In genomic region chr9:37554279-37554678, GRCm38 (mm10) we compare ENCODE assay signal across 16 mouse cellular contexts. TPM values are rescaled to one million over a fixed set of nuclear protein-coding genes. Genes with fewer than 3 reads are reported as not detected.
DNase-seq lines count a peak whose midpoint lies in the region; ATAC-seq lines count a peak whose summit lies in the region.
"Had no signal": no experiment of that assay in that cellular context is flagged by ENCODE, and none has a peak within 500 bp of the region (broad histone marks: within the 10 kb centered on the region; RNA-seq: fewer than 3 reads in every experiment).

No protein-coding gene starts in this region.

- H3K4me1 ChIP-seq in liver, embryonic 12.5 days: peaks cover 46% of the 10 kb centered on the region

- H3K27me3 ChIP-seq in liver, embryonic 12.5 days (replicated peaks): peaks cover 37% of the 10 kb centered on the region

- WGBS in liver, embryonic 12.5 days (ENCODE audit: insufficient replicate concordance): 20% methylated on average over 1 of the region's 1 CpGs

- H3K4me2 ChIP-seq in liver, embryonic 12.5 days: no peak overlapping the region
- H3K4me2 ChIP-seq: heart, embryonic 15.5 days; hindbrain, embryonic 14.5 days; limb, embryonic 15.5 days had no signal

- peak overlapping the region; percentile 47; the same call in 1 of the 2 replicates for H3K27ac ChIP-seq in liver, embryonic 12.5 days
- H3K27ac ChIP-seq: heart, embryonic 15.5 days; hindbrain, embryonic 14.5 days; limb, embryonic 15.5 days had no signal

- no peaks in the 10 kb centered on the region for H3K36me3 ChIP-seq in liver, embryonic 12.5 days
- H3K36me3 ChIP-seq: heart, embryonic 15.5 days; limb, embryonic 15.5 days had no signal

- H3K4me3 ChIP-seq in liver, embryonic 12.5 days: no peak overlapping the region
- H3K4me3 ChIP-seq: erythroblast, embryonic 14.5 days; heart, embryonic 15.5 days; limb, embryonic 15.5 days had no signal

- DNase-seq in CD4-positive, CD25-positive, alpha-beta regulatory T cell, adult 2 months (ENCODE audit: low read depth, low spot score): peak; percentile 15
- peak; percentile 13 for DNase-seq in T-cell, adult 2 months (ENCODE audit: low spot score)
- DNase-seq in right cerebral cortex, postnatal 14 days: no peak
- no peak for DNase-seq in adrenal gland, adult (ENCODE audit: inconsistent age in 2 of 2, low spot score in 1 of 2)
- DNase-seq in adrenal gland, postnatal 4 days (ENCODE audit: low spot score in 2 of 2): no peak
- DNase-seq: cerebellum, adult 18-20 months; gastrocnemius, postnatal 36 days; kidney, adult 8-10 months; lung, postnatal 4 days; right cerebral cortex, postnatal 4 days had no signal

- ATAC-seq in liver, embryonic 12.5 days: peak; percentile 78
- ATAC-seq in monocyte, adult 5-6 weeks (replicated peaks; ENCODE audit: insufficient number of reproducible peaks, low FRiP score, low TSS enrichment, poor library complexity, severe bottlenecking): peak; percentile 54; the same call in 1 of the 2 replicates

- no peaks in the 10 kb centered on the region for H3K9me3 ChIP-seq in liver, embryonic 12.5 days (replicated peaks)
- H3K9me3 ChIP-seq: heart, embryonic 15.5 days; limb, embryonic 15.5 days had no signal

- no peak overlapping the region for H3K9ac ChIP-seq in liver, embryonic 12.5 days
- H3K9ac ChIP-seq: heart, embryonic 15.5 days; hindbrain, embryonic 14.5 days; limb, embryonic 15.5 days had no signal

RNA-seq across cellular contexts. Expression of gene Siae, which starts 1.2 kb away (rescaled TPM):
- 5.6 and 5.7 TPM in 2 replicates for polyA plus RNA-seq in liver, embryonic 12.5 days (2016; fragmentation: Nextera tagmentation; extraction: Ambion mirVana)
- 4.1 to 10.4 TPM (median 4.7 TPM) in 3 replicates for total RNA-seq in monocyte, adult 5-6 weeks (2017)
- total RNA-seq in adrenal gland, postnatal 4 days (2021): 10 to 100 TPM; 17.4 to 18.4 TPM
- polyA plus RNA-seq: erythroblast, embryonic 14.5 days had no signal

RNA-seq across cellular contexts. Expression of gene Nrgn, which starts 1.6 kb away (rescaled TPM):
- polyA plus RNA-seq in liver, embryonic 12.5 days (2016; fragmentation: Nextera tagmentation; extraction: Ambion mirVana): 20.6 and 23.4 TPM in 2 replicates
- 6.3 to 35.0 TPM (median 6.9 TPM) in 3 replicates for total RNA-seq in monocyte, adult 5-6 weeks (2017)
- 1 to 10 TPM; 4.1 to 6.7 TPM for total RNA-seq in adrenal gland, postnatal 4 days (2021)

RNA-seq across cellular contexts. Expression of gene Vsig2, which starts 15.2 kb away (rescaled TPM):
- 0.29 and 0.76 TPM in 2 replicates for polyA plus RNA-seq in liver, embryonic 12.5 days (2016; fragmentation: Nextera tagmentation; extraction: Ambion mirVana)
- total RNA-seq in monocyte, adult 5-6 weeks (2017): not detected in 3 replicates
- total RNA-seq in adrenal gland, postnatal 4 days (2021): 1 to 10 TPM; 5.8 to 7.3 TPM
- polyA plus RNA-seq: erythroblast, embryonic 14.5 days had no signal

RNA-seq across cellular contexts. Expression of gene Esam, which starts 26.4 kb away (rescaled TPM):
- 22.0 and 22.8 TPM in 2 replicates for polyA plus RNA-seq in liver, embryonic 12.5 days (2016; fragmentation: Nextera tagmentation; extraction: Ambion mirVana)
- total RNA-seq in monocyte, adult 5-6 weeks (2017): 3.2 TPM in 1 of 3 replicates, not detected in the others
- total RNA-seq in adrenal gland, postnatal 4 days (2021): 10 to 100 TPM; 51.7 to 55.5 TPM
- polyA plus RNA-seq: erythroblast, embryonic 14.5 days had no signal

RNA-seq across cellular contexts. Expression of gene Spa17, which starts 59.2 kb away (rescaled TPM):
- 2.8 and 4.0 TPM in 2 replicates for polyA plus RNA-seq in liver, embryonic 12.5 days (2016; fragmentation: Nextera tagmentation; extraction: Ambion mirVana)
- 1.3 to 3.3 TPM in 2 of 3 replicates, not detected in the other for total RNA-seq in monocyte, adult 5-6 weeks (2017)
- total RNA-seq in adrenal gland, postnatal 4 days (2021): 1 to 10 TPM; 2.3 to 3.4 TPM

Comparison
In these comparisons a context has a peak if more than half of its experiments do, and no peak if none do; other contexts are left out.
1. DNase-seq: peak in CD4-positive, CD25-positive, alpha-beta regulatory T cell, adult 2 months (single experiment) and T-cell, adult 2 months (single experiment); none in right cerebral cortex, postnatal 14 days (single experiment), adrenal gland, adult (0 of 2) and adrenal gland, postnatal 4 days (0 of 2).